ENCODE assay signal across 8 mouse cellular contexts in genomic region chr9:21090972-21091706, GRCm38 (mm10). TPM values are rescaled to one million over a fixed set of nuclear protein-coding genes. Genes with fewer than 3 reads are reported as not detected.
A peak's percentile ranks its signal among the peaks of the same experiment; 100 is the strongest.
DNase-seq lines count a peak whose midpoint lies in the region; ATAC-seq and TF ChIP-seq lines count a peak whose summit lies in the region.

No protein-coding gene starts in this region.

- H3K4me1 ChIP-seq in heart, embryonic 12.5 days (replicated peaks), result peaks cover 29% of the 10 kb centered on the region
- H3K4me1 ChIP-seq in MEL (ENCODE audit: control insufficient read depth in 1 of 2, insufficient read depth in 2 of 2, low read length in 2 of 2), result peaks cover 11 to 22% of the 10 kb centered on the region in 2 experiments
- peaks cover 8% of the 10 kb centered on the region for H3K4me1 ChIP-seq in forebrain, embryonic 14.5 days (ENCODE audit: control insufficient read depth, insufficient read depth, low read length)
- H3K4me1 ChIP-seq in liver, embryonic 12.5 days, result peaks cover 47% of the 10 kb centered on the region
- H3K4me1 ChIP-seq in stomach, embryonic 15.5 days, result peaks cover 11% of the 10 kb centered on the region

- 1% methylated on average over 24 of the region's 24 CpGs for WGBS in heart, embryonic 12.5 days
- WGBS in forebrain, embryonic 14.5 days, result 2% methylated on average over 24 of the region's 24 CpGs
- WGBS in liver, embryonic 12.5 days (ENCODE audit: insufficient replicate concordance), result 1% methylated on average over 24 of the region's 24 CpGs
- WGBS in stomach, embryonic 15.5 days, result 2% methylated on average over 24 of the region's 24 CpGs

- H3K79me2 ChIP-seq in MEL (ENCODE audit: control insufficient read depth, insufficient read depth, low read length, poor library complexity), result peaks cover 58% of the 10 kb centered on the region

- DNase-seq in heart, postnatal 25 days (ENCODE audit: low spot score), result no peak
- peak; percentile 86 for DNase-seq in MEL (ENCODE audit: low read depth, low spot score)
- DNase-seq in forebrain, embryonic 14.5 days (ENCODE audit: low spot score), result no peak
- no peak for DNase-seq in T-cell, adult 2 months (ENCODE audit: low spot score)
- DNase-seq in adrenal gland, adult 18-20 months (ENCODE audit: low spot score in 2 of 2), result no peak

- intact Hi-C loops in heart, postnatal 25 days (cut with DNase I), result no loop called here

- H3K9me3 ChIP-seq in heart, embryonic 12.5 days (replicated peaks), result no peaks in the 10 kb centered on the region
- H3K9me3 ChIP-seq in MEL (replicated peaks; ENCODE audit: insufficient read depth, low read length), result no peaks in the 10 kb centered on the region
- H3K9me3 ChIP-seq in forebrain, embryonic 14.5 days (replicated peaks; ENCODE audit: control insufficient read depth, low read length), result no peaks in the 10 kb centered on the region
- H3K9me3 ChIP-seq in liver, embryonic 12.5 days (replicated peaks), result no peaks in the 10 kb centered on the region
- no peaks in the 10 kb centered on the region for H3K9me3 ChIP-seq in stomach, embryonic 15.5 days

- no peaks in the 10 kb centered on the region for H3K27me3 ChIP-seq in heart, embryonic 12.5 days (replicated peaks)
- H3K27me3 ChIP-seq in MEL (ENCODE audit: control insufficient read depth in 1 of 2, insufficient read depth in 2 of 2, low read length in 2 of 2), result no peaks in the 10 kb centered on the region
- no peaks in the 10 kb centered on the region for H3K27me3 ChIP-seq in forebrain, embryonic 14.5 days (replicated peaks; ENCODE audit: control insufficient read depth, insufficient read depth, low read length)
- no peaks in the 10 kb centered on the region for H3K27me3 ChIP-seq in liver, embryonic 12.5 days (replicated peaks)
- H3K27me3 ChIP-seq in stomach, embryonic 15.5 days (replicated peaks), result no peaks in the 10 kb centered on the region

- no peak; the same call in 1 of the 2 replicates for ATAC-seq in heart, embryonic 12.5 days (ENCODE audit: insufficient number of reproducible peaks, low FRiP score)
- no peak; the same call in 1 of the 2 replicates for ATAC-seq in forebrain, embryonic 14.5 days
- ATAC-seq in liver, embryonic 12.5 days, result peak; percentile 3; the same call in 1 of the 2 replicates
- peak; percentile 3; the same call in 1 of the 2 replicates for ATAC-seq in stomach, embryonic 15.5 days (ENCODE audit: insufficient read depth, low FRiP score, low read depth)

- H3K9ac ChIP-seq in heart, embryonic 12.5 days, result peak overlapping the region; percentile 84
- peak overlapping the region; percentile 86 for H3K9ac ChIP-seq in MEL (ENCODE audit: control insufficient read depth, low read depth, low read length, poor library complexity, severe bottlenecking)
- H3K9ac ChIP-seq in forebrain, embryonic 14.5 days (ENCODE audit: low read length), result peak overlapping the region; percentile 73
- peak overlapping the region; percentile 83 for H3K9ac ChIP-seq in liver, embryonic 12.5 days
- H3K9ac ChIP-seq in stomach, embryonic 15.5 days, result peak overlapping the region; percentile 62

- H3K4me3 ChIP-seq in heart, embryonic 12.5 days, result peak overlapping the region; percentile 76
- peak overlapping the region; percentile 64 to 72 for H3K4me3 ChIP-seq in MEL (ENCODE audit: control insufficient read depth in 1 of 2, insufficient read depth in 1 of 2, low read depth in 2 of 2, low read length in 2 of 2)
- H3K4me3 ChIP-seq in forebrain, embryonic 14.5 days (ENCODE audit: low read depth, low read length), result peak overlapping the region; percentile 66
- peak overlapping the region; percentile 69 for H3K4me3 ChIP-seq in liver, embryonic 12.5 days
- H3K4me3 ChIP-seq in stomach, embryonic 15.5 days (replicated peaks), result peak overlapping the region; percentile 75

- TF ChIP-seq CTCF in MEL (IDR thresholded peaks at IDR 0.05 in 2 of 3, conservative IDR thresholded peaks at IDR 0.05 in 1 of 3; ENCODE audit: control insufficient read depth in 1 of 3, insufficient read depth in 1 of 3, low read depth in 2 of 3, low read length in 3 of 3, poor library complexity in 1 of 3, severe bottlenecking in 1 of 3), result no peak

- no peak for TF ChIP-seq RAD21 in MEL (IDR thresholded peaks at IDR 0.05; ENCODE audit: low read depth, low read length)

- TF ChIP-seq POLR2A in MEL (IDR thresholded peaks at IDR 0.05; ENCODE audit: control insufficient read depth in 1 of 2, insufficient read depth in 1 of 2, low read depth in 1 of 2, low read length in 2 of 2, poor library complexity in 1 of 2), result no peak

- peaks cover 43% of the 10 kb centered on the region for H3K36me3 ChIP-seq in heart, embryonic 12.5 days
- H3K36me3 ChIP-seq in MEL (ENCODE audit: control insufficient read depth in 1 of 2, insufficient read depth in 2 of 2, low read length in 2 of 2), result peaks cover 25 to 33% of the 10 kb centered on the region in 2 experiments
- peaks cover 42% of the 10 kb centered on the region for H3K36me3 ChIP-seq in forebrain, embryonic 14.5 days (ENCODE audit: control insufficient read depth, insufficient read depth, low read length)
- H3K36me3 ChIP-seq in liver, embryonic 12.5 days, result peaks cover 66% of the 10 kb centered on the region
- H3K36me3 ChIP-seq in stomach, embryonic 15.5 days, result peaks cover 35% of the 10 kb centered on the region

- peak overlapping the region; percentile 97 for H3K4me2 ChIP-seq in heart, embryonic 12.5 days
- peak overlapping the region; percentile 88 for H3K4me2 ChIP-seq in forebrain, embryonic 14.5 days (ENCODE audit: low read length)
- H3K4me2 ChIP-seq in liver, embryonic 12.5 days, result peak overlapping the region; percentile 89
- H3K4me2 ChIP-seq in stomach, embryonic 15.5 days, result peak overlapping the region; percentile 71

- H3K27ac ChIP-seq in heart, embryonic 12.5 days (ENCODE audit: poor library complexity, severe bottlenecking), result peak overlapping the region; percentile 81; the same call in 1 of the 2 replicates
- H3K27ac ChIP-seq in MEL (ENCODE audit: control insufficient read depth, low read depth, low read length), result peak overlapping the region; percentile 93
- peak overlapping the region; percentile 73 for H3K27ac ChIP-seq in forebrain, embryonic 14.5 days (ENCODE audit: low read depth, low read length)
- peak overlapping the region; percentile 88 for H3K27ac ChIP-seq in liver, embryonic 12.5 days
- peak overlapping the region; percentile 92 for H3K27ac ChIP-seq in stomach, embryonic 15.5 days

- no peak for TF ChIP-seq EP300 in MEL (IDR thresholded peaks at IDR 0.05; ENCODE audit: low read depth in 1 of 2, low read length in 2 of 2)

RNA-seq across cellular contexts. Expression of gene Gm38431, which starts 0.7 kb away (rescaled TPM):
- polyA plus RNA-seq in heart, embryonic 12.5 days (2016; fragmentation: Nextera tagmentation; extraction: Ambion mirVana), result 1.8 and 2.0 TPM in 2 replicates
- total RNA-seq in heart, postnatal 25 days (2021), result 1 to 10 TPM in 1 of 2 experiments, under 1 TPM in 1; 0.86 to 1.5 TPM
- 42.1 and 47.8 TPM in 2 replicates for total RNA-seq in MEL (2012; rRNA removed)
- 100 to 1,000 TPM in 1 of 2 experiments, 10 to 100 TPM in 1; 38.9 to 191 TPM for polyA plus RNA-seq in MEL (2012; ENCODE audit: insufficient read depth in 1 of 2, insufficient read length in 2 of 2, low read depth in 1 of 2, low replicate concordance in 2 of 2, missing spikeins in 1 of 2)
- 1.2 and 1.5 TPM in 2 replicates for polyA plus RNA-seq in forebrain, embryonic 14.5 days (2014; fragmentation: Nextera tagmentation; extraction: Ambion mirVana)
- polyA plus RNA-seq in liver, embryonic 12.5 days (2016; fragmentation: Nextera tagmentation; extraction: Ambion mirVana), result 1.2 and 2.1 TPM in 2 replicates
- 1.6 and 1.7 TPM in 2 replicates for polyA plus RNA-seq in stomach, embryonic 15.5 days (2015; fragmentation: Nextera tagmentation; extraction: Ambion mirVana)
- total RNA-seq in adrenal gland, adult 18-20 months (2021), result 1 to 10 TPM; 1.8 to 1.9 TPM

RNA-seq across cellular contexts. Expression of gene Raver1, which starts 0.7 kb away (rescaled TPM):
- polyA plus RNA-seq in heart, embryonic 12.5 days (2016; fragmentation: Nextera tagmentation; extraction: Ambion mirVana), result 62.9 and 67.7 TPM in 2 replicates
- total RNA-seq in heart, postnatal 25 days (2021), result 10 to 100 TPM; 25.8 to 27.9 TPM
- 50.0 and 60.1 TPM in 2 replicates for total RNA-seq in MEL (2012; rRNA removed)
- polyA plus RNA-seq in MEL (2012; ENCODE audit: insufficient read depth in 1 of 2, insufficient read length in 2 of 2, low read depth in 1 of 2, low replicate concordance in 2 of 2, missing spikeins in 1 of 2), result 100 to 1,000 TPM in 1 of 2 experiments, not detected in 1; 291 TPM
- polyA plus RNA-seq in forebrain, embryonic 14.5 days (2014; fragmentation: Nextera tagmentation; extraction: Ambion mirVana), result 43.6 and 47.1 TPM in 2 replicates
- polyA plus RNA-seq in liver, embryonic 12.5 days (2016; fragmentation: Nextera tagmentation; extraction: Ambion mirVana), result 39.8 and 43.8 TPM in 2 replicates
- polyA plus RNA-seq in stomach, embryonic 15.5 days (2015; fragmentation: Nextera tagmentation; extraction: Ambion mirVana), result 48.3 and 60.9 TPM in 2 replicates
- 10 to 100 TPM; 42.9 to 47.1 TPM for total RNA-seq in adrenal gland, adult 18-20 months (2021)

RNA-seq across cellular contexts. Expression of gene Fdx1l, which starts 17.7 kb away (rescaled TPM):
- polyA plus RNA-seq in heart, embryonic 12.5 days (2016; fragmentation: Nextera tagmentation; extraction: Ambion mirVana), result 44.2 and 47.7 TPM in 2 replicates
- 10 to 100 TPM; 33.6 to 36.5 TPM for total RNA-seq in heart, postnatal 25 days (2021)
- total RNA-seq in MEL (2012; rRNA removed), result 198 and 247 TPM in 2 replicates
- polyA plus RNA-seq in MEL (2012; ENCODE audit: insufficient read depth in 1 of 2, insufficient read length in 2 of 2, low read depth in 1 of 2, low replicate concordance in 2 of 2, missing spikeins in 1 of 2), result 100 to 1,000 TPM; 305 to 361 TPM
- 60.2 and 69.8 TPM in 2 replicates for polyA plus RNA-seq in forebrain, embryonic 14.5 days (2014; fragmentation: Nextera tagmentation; extraction: Ambion mirVana)
- polyA plus RNA-seq in liver, embryonic 12.5 days (2016; fragmentation: Nextera tagmentation; extraction: Ambion mirVana), result 48.7 and 49.6 TPM in 2 replicates
- 57.6 and 58.0 TPM in 2 replicates for polyA plus RNA-seq in stomach, embryonic 15.5 days (2015; fragmentation: Nextera tagmentation; extraction: Ambion mirVana)
- total RNA-seq in adrenal gland, adult 18-20 months (2021), result 10 to 100 TPM; 38.3 to 39.2 TPM

RNA-seq across cellular contexts. Expression of gene Gm49373, which starts 18.2 kb away (rescaled TPM):
- polyA plus RNA-seq in heart, embryonic 12.5 days (2016; fragmentation: Nextera tagmentation; extraction: Ambion mirVana), result 0.63 and 0.69 TPM in 2 replicates
- total RNA-seq in heart, postnatal 25 days (2021), result under 1 TPM in 1 of 2 experiments, not detected in 1; 0.13 TPM
- 4.6 and 6.4 TPM in 2 replicates for total RNA-seq in MEL (2012; rRNA removed)
- polyA plus RNA-seq in MEL (2012; ENCODE audit: insufficient read depth in 1 of 2, insufficient read length in 2 of 2, low read depth in 1 of 2, low replicate concordance in 2 of 2, missing spikeins in 1 of 2), result 1 to 10 TPM in 1 of 2 experiments, not detected in 1; 8.3 TPM
- polyA plus RNA-seq in forebrain, embryonic 14.5 days (2014; fragmentation: Nextera tagmentation; extraction: Ambion mirVana), result 0.41 and 1.8 TPM in 2 replicates
- polyA plus RNA-seq in liver, embryonic 12.5 days (2016; fragmentation: Nextera tagmentation; extraction: Ambion mirVana), result 0.77 and 0.98 TPM in 2 replicates
- 0.58 and 0.82 TPM in 2 replicates for polyA plus RNA-seq in stomach, embryonic 15.5 days (2015; fragmentation: Nextera tagmentation; extraction: Ambion mirVana)
- under 1 TPM; 0.53 to 0.80 TPM for total RNA-seq in adrenal gland, adult 18-20 months (2021)

RNA-seq across cellular contexts. Expression of gene Zglp1, which starts 24.2 kb away (rescaled TPM):
- 1.0 and 1.1 TPM in 2 replicates for polyA plus RNA-seq in heart, embryonic 12.5 days (2016; fragmentation: Nextera tagmentation; extraction: Ambion mirVana)
- total RNA-seq in heart, postnatal 25 days (2021), result not detected
- total RNA-seq in MEL (2012; rRNA removed), result 1.1 and 1.5 TPM in 2 replicates
- 1 to 10 TPM in 1 of 2 experiments, not detected in 1; 8.0 TPM for polyA plus RNA-seq in MEL (2012; ENCODE audit: insufficient read depth in 1 of 2, insufficient read length in 2 of 2, low read depth in 1 of 2, low replicate concordance in 2 of 2, missing spikeins in 1 of 2)
- 1.3 and 1.8 TPM in 2 replicates for polyA plus RNA-seq in forebrain, embryonic 14.5 days (2014; fragmentation: Nextera tagmentation; extraction: Ambion mirVana)
- 0.62 TPM in 1 of 2 replicates, not detected in the other for polyA plus RNA-seq in liver, embryonic 12.5 days (2016; fragmentation: Nextera tagmentation; extraction: Ambion mirVana)
- 0.73 TPM in 1 of 2 replicates, not detected in the other for polyA plus RNA-seq in stomach, embryonic 15.5 days (2015; fragmentation: Nextera tagmentation; extraction: Ambion mirVana)
- total RNA-seq in adrenal gland, adult 18-20 months (2021), result not detected

Comparison
In these comparisons a context has a peak if more than half of its experiments do, and no peak if none do; other contexts are left out.
1. ATAC-seq: peak in liver, embryonic 12.5 days (single experiment) and stomach, embryonic 15.5 days (single experiment); none in heart, embryonic 12.5 days (single experiment) and forebrain, embryonic 14.5 days (single experiment).
2. RNA of gene Gm38431, which starts 0.7 kb away (polyA plus RNA-seq): 38.9 to 191 TPM in MEL; 1.2 to 2.1 TPM in liver, embryonic 12.5 days, 1.8 to 2.0 TPM in heart, embryonic 12.5 days, 1.6 to 1.7 TPM in stomach, embryonic 15.5 days and 1.2 to 1.5 TPM in forebrain, embryonic 14.5 days; every median in the first group is over 10 times any median in the second.
3. Peak in every context shown above with its lines, with median percentiles within 50 percentile points of each other: H3K27ac ChIP-seq, H3K4me2 ChIP-seq, H3K4me3 ChIP-seq and H3K9ac ChIP-seq.